Mouse (Mus musculus): Measurements from ENCODE around the gene Crhr2. TPM values are rescaled to one million over a fixed set of nuclear protein-coding genes. Genes with fewer than 3 reads are reported as not detected.
A peak's percentile ranks its signal among the peaks of the same experiment; 100 is the strongest.

Gene Crhr2
- polyA plus RNA-seq, 1 experiment, result 4.9 TPM

- TF ChIP-seq POLR2A (IDR thresholded peaks at IDR 0.05; ENCODE audit: borderline replicate concordance, extremely low read depth, low read depth, low read length) (no peak), CTCF (IDR thresholded peaks at IDR 0.05; ENCODE audit: insufficient read depth, low read length) (no peak)
- WGBS, result 40% methylated on average over 6 of the region's 6 CpGs
- no peak overlapping the region for H3K4me3 ChIP-seq (replicated peaks; ENCODE audit: extremely low read depth, low read depth, low read length)
- no peaks in the 10 kb centered on the region for H3K4me1 ChIP-seq (ENCODE audit: control insufficient read depth, insufficient read depth, low read length)
- no peak for DNase-seq
Measured at GRCm38 (mm10) chr6:55130631-55131030, 2.2 kb downstream of the Crhr2 start.

- Histone ChIP-seq H3K4me1 (ENCODE audit: control insufficient read depth, insufficient read depth, low read length) (no peaks in the 10 kb centered on the region), H3K4me3 (replicated peaks; ENCODE audit: extremely low read depth, low read depth, low read length) (no peak overlapping the region)
- no peak for DNase-seq
- TF ChIP-seq POLR2A (IDR thresholded peaks at IDR 0.05; ENCODE audit: borderline replicate concordance, extremely low read depth, low read depth, low read length) (no peak), CTCF (IDR thresholded peaks at IDR 0.05; ENCODE audit: insufficient read depth, low read length) (no peak)
Measured at GRCm38 (mm10) chr6:55128391-55128790, 4.4 kb downstream of the Crhr2 start.

- DNase-seq, result no peak
- Histone ChIP-seq H3K4me3 (replicated peaks; ENCODE audit: extremely low read depth, low read depth, low read length) (no peak overlapping the region), H3K4me1 (ENCODE audit: control insufficient read depth, insufficient read depth, low read length) (no peaks in the 10 kb centered on the region)
- 76% methylated on average over 5 of the region's 5 CpGs for WGBS
- no peak for TF ChIP-seq POLR2A (IDR thresholded peaks at IDR 0.05; ENCODE audit: borderline replicate concordance, extremely low read depth, low read depth, low read length)
Measured at GRCm38 (mm10) chr6:55126576-55126975, 6.2 kb downstream of the Crhr2 start.

GRCm38 (mm10) chr6:55123056-55123455 lies 9.8 kb downstream of the Crhr2 start:
- no peak for TF ChIP-seq CTCF (IDR thresholded peaks at IDR 0.05; ENCODE audit: insufficient read depth, low read length)
- no peak for TF ChIP-seq POLR2A (IDR thresholded peaks at IDR 0.05; ENCODE audit: borderline replicate concordance, extremely low read depth, low read depth, low read length)
- Histone ChIP-seq H3K4me1 (ENCODE audit: control insufficient read depth, insufficient read depth, low read length) (no peaks in the 10 kb centered on the region), H3K4me3 (replicated peaks; ENCODE audit: extremely low read depth, low read depth, low read length) (no peak overlapping the region)
- no peak for DNase-seq
- WGBS, result 29% methylated on average over 4 of the region's 4 CpGs

- no peak for DNase-seq
- H3K4me3 ChIP-seq (replicated peaks; ENCODE audit: extremely low read depth, low read depth, low read length), result no peak overlapping the region
Measured at GRCm38 (mm10) chr6:55117325-55118109, 15.3 kb downstream of the Crhr2 start.

GRCm38 (mm10) chr6:55108358-55108757 lies 24.5 kb downstream of the Crhr2 start:
- 8% methylated on average over 7 of the region's 7 CpGs for WGBS
- Histone ChIP-seq H3K4me1 (ENCODE audit: control insufficient read depth, insufficient read depth, low read length) (no peaks in the 10 kb centered on the region), H3K4me3 (replicated peaks; ENCODE audit: extremely low read depth, low read depth, low read length) (no peak overlapping the region)
- peak; percentile 9 for DNase-seq
- TF ChIP-seq POLR2A (IDR thresholded peaks at IDR 0.05; ENCODE audit: borderline replicate concordance, extremely low read depth, low read depth, low read length) (no peak), CTCF (IDR thresholded peaks at IDR 0.05; ENCODE audit: insufficient read depth, low read length) (no peak)

More at GRCm38 (mm10) chr6:55117325-55118109, 15.3 kb downstream of the Crhr2 start:
- 1% methylated on average over 68 of the region's 68 CpGs for WGBS
- TF ChIP-seq CTCF (IDR thresholded peaks at IDR 0.05; ENCODE audit: insufficient read depth, low read length), result no peak
- TF ChIP-seq POLR2A (IDR thresholded peaks at IDR 0.05; ENCODE audit: borderline replicate concordance, extremely low read depth, low read depth, low read length), result no peak
- no peaks in the 10 kb centered on the region for H3K4me1 ChIP-seq (ENCODE audit: control insufficient read depth, insufficient read depth, low read length)

- no peak for DNase-seq
- no peaks in the 10 kb centered on the region for H3K4me1 ChIP-seq (ENCODE audit: control insufficient read depth, insufficient read depth, low read length)
- TF ChIP-seq POLR2A (IDR thresholded peaks at IDR 0.05; ENCODE audit: borderline replicate concordance, extremely low read depth, low read depth, low read length), result no peak
- no peak for TF ChIP-seq CTCF (IDR thresholded peaks at IDR 0.05; ENCODE audit: insufficient read depth, low read length)
- no peak overlapping the region for H3K4me3 ChIP-seq (replicated peaks; ENCODE audit: extremely low read depth, low read depth, low read length)
- 59% methylated on average over 5 of the region's 5 CpGs for WGBS
Measured at GRCm38 (mm10) chr6:55098603-55099002, 34.2 kb downstream of the Crhr2 start.

- TF ChIP-seq POLR2A (IDR thresholded peaks at IDR 0.05; ENCODE audit: borderline replicate concordance, extremely low read depth, low read depth, low read length) (no peak), CTCF (IDR thresholded peaks at IDR 0.05; ENCODE audit: insufficient read depth, low read length) (no peak)
- H3K4me3 ChIP-seq (replicated peaks; ENCODE audit: extremely low read depth, low read depth, low read length), result no peak overlapping the region
- DNase-seq, result no peak
- 48% methylated on average over 5 of the region's 5 CpGs for WGBS
- H3K4me1 ChIP-seq (ENCODE audit: control insufficient read depth, insufficient read depth, low read length), result no peaks in the 10 kb centered on the region
Measured at GRCm38 (mm10) chr6:55098030-55098429, 34.8 kb downstream of the Crhr2 start.

- H3K4me1 ChIP-seq (ENCODE audit: control insufficient read depth, insufficient read depth, low read length), result no peaks in the 10 kb centered on the region
- H3K4me3 ChIP-seq (replicated peaks; ENCODE audit: extremely low read depth, low read depth, low read length), result no peak overlapping the region
- WGBS, result 50% methylated on average over 6 of the region's 6 CpGs
- TF ChIP-seq POLR2A (IDR thresholded peaks at IDR 0.05; ENCODE audit: borderline replicate concordance, extremely low read depth, low read depth, low read length) (no peak), CTCF (IDR thresholded peaks at IDR 0.05; ENCODE audit: insufficient read depth, low read length) (no peak)
- no peak for DNase-seq
Measured at GRCm38 (mm10) chr6:55093431-55094146, 39.2 kb downstream of the Crhr2 start.

- TF ChIP-seq CTCF (IDR thresholded peaks at IDR 0.05; ENCODE audit: insufficient read depth, low read length) (no peak), POLR2A (IDR thresholded peaks at IDR 0.05; ENCODE audit: borderline replicate concordance, extremely low read depth, low read depth, low read length) (no peak)
- no peak for DNase-seq
- H3K4me1 ChIP-seq (ENCODE audit: control insufficient read depth, insufficient read depth, low read length), result no peaks in the 10 kb centered on the region
- 92% methylated on average over 9 of the region's 9 CpGs for WGBS
- H3K4me3 ChIP-seq (replicated peaks; ENCODE audit: extremely low read depth, low read depth, low read length), result no peak overlapping the region
Measured at GRCm38 (mm10) chr6:55091396-55091795, 41.4 kb downstream of the Crhr2 start.
